Mouse (Mus musculus): ENCODE measurements around the gene Rpl41.

DNA sequence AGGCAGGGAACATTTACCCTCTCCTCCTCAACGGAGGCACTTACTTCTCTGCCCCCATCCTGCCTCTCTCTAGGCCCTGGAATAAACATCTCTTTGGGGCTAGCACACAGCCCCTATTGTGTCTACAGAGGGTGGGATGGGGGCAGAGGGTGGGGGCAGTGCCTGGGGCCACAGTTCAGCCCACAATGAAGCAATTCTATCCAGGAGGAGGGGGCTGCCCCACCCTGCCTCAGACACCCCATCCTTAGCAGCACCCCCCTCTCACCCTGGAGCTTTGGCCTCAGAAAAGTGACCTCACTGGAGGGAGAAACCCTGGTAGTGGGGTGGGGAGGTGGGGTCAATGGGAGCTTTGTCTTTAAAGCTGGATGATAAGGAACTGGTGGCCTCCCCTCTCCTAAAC, 37.4 kb upstream of the Rpl41 start:
- TF ChIP-seq EP300 (IDR thresholded peaks at IDR 0.05; ENCODE audit: low read depth), result no peak
- no peak for TF ChIP-seq CTCF (IDR thresholded peaks at IDR 0.05; ENCODE audit: low read depth)
